Mouse (Mus musculus): Measurements from ENCODE around the gene Eif4g3.

DNA sequence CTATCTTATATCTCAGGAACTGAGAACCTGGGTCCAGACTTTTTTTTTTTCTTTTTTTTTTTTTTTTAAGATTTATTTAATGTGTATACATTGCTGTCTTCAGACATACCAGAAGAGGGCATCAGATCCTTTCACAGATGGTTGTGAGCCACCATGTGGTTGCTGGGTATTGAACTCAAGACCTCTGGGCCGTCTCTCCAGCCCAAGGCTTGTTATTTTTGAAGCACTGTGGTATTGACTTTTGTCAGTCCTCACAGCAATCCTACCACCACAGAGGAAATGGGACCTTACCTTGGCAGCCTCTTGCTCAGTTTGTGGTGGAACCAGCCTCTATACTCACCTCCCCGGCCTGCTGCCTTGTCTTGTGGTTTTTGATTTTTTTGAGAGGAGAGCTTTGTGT lies 137.3 kb downstream of the Eif4g3 start:
- peak; percentile 25; the same call in 1 of the 2 replicates for TF ChIP-seq CTCF (IDR thresholded peaks at IDR 0.05; ENCODE audit: low read depth)
- TF ChIP-seq EP300 (IDR thresholded peaks at IDR 0.05; ENCODE audit: low read depth): no peak
